Mouse (Mus musculus) testis, adult 2 months (tissue): ENCODE measurements around the gene Srxn1.

ENCODE experiments used
- CTCF ChIP-seq: fragments of 200-500 bp; IDR thresholded peaks from 2 replicates; pipeline ENCODE4 v1.5.1; 2012; ENCODE audit warnings: low read depth, mild to moderate bottlenecking, inconsistent platforms, low read length, moderate library complexity; ENCODE audit not compliant: control insufficient read depth, insufficient read depth, insufficient replicate concordance
- POLR2A ChIP-seq: fragments of 200-500 bp; IDR thresholded peaks from 2 replicates; pipeline ENCODE4 v1.6.1; 2012; ENCODE audit warnings: low read depth, mild to moderate bottlenecking, inconsistent platforms, low read length, moderate library complexity; ENCODE audit not compliant: control insufficient read depth

DNA sequence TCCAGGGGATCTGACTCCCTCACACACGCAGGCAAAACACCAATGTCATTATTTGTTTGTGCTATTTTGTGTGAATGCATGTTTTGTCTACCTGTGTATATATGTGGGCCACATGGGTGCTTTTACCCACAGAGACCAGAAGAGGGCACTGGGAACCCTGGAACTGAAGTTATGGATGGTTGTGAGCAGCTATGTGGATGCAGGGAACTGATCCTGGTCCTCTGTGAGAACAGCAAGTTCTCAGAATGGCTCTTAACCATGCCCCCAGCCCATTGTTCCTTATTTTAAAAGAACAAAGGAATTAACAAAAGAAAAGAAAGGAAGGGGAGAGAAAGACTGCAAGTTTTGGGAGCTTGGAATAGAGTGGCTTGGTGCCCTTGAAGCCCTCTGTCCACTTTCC, 54.2 kb downstream of the Srxn1 start:
- TF ChIP-seq POLR2A = no peak
- TF ChIP-seq CTCF = no peak
